Mouse (Mus musculus): ENCODE results near the gene Ctso.

The Ctso gene

GRCm38 (mm10) chr3:81961336-81961735 is 28.9 kb downstream of the Ctso start:
- DNase-seq = no peak

GRCm38 (mm10) chr3:81963768-81964167 is 31.4 kb downstream of the Ctso start:
- no peak for DNase-seq

GRCm38 (mm10) chr3:81964596-81964995 is 32.2 kb downstream of the Ctso start:
- no peak for DNase-seq

GRCm38 (mm10) chr3:81975607-81976006 is 43.2 kb downstream of the Ctso start:
- no peak for DNase-seq

DNA sequence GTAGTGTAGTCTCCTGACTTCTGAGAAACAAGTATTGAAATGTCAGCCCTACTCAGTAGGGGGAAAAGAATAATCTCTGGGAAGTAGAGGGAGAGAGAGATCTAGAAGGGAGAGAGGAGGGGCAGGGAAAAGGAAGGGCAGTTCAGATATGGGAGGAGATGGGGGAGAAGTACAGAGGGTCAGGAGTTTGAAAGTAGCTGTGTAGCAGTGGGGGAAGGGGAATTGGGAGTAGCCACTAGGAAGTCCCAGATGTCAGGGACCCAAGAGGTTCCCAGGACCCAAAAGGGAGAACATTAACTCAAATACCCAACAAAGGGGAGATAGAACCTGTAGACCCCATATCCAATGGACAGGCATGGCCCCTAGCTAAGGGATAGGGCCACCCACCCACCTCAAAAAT is 43.7 kb downstream of the Ctso start, which contains the start of gene Tdo2:
Gene Tdo2, minus strand, starts transcription at position 101 of the 400 bp plus-strand sequence.
- DNase-seq = no peak

DNA sequence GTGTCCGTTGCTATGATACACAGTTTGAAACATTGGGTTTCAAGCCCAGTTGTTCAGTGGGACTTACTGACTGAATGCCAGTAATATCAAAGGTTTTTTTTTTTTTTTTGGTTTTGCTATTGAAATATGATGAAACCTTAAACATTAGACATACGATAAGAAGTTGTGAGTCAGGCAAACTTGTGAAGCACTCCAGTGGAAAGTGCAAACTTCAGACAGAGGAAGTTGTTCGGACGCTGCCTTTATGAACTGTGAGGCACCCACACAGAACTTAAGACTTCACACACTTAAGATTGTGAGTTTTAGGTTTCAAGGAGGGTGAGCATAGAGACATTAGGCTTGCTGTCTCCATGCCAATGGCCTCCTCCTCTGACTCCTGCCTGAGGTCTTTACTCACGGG is 49.2 kb downstream of the Ctso start:
- DNase-seq = no peak

GRCm38 (mm10) chr3:81981990-81982389 is 49.6 kb downstream of the Ctso start, which contains the start of gene Asic5:
Gene Asic5 (plus strand): TSS chr3:81982290.
- no peak for DNase-seq

DNA sequence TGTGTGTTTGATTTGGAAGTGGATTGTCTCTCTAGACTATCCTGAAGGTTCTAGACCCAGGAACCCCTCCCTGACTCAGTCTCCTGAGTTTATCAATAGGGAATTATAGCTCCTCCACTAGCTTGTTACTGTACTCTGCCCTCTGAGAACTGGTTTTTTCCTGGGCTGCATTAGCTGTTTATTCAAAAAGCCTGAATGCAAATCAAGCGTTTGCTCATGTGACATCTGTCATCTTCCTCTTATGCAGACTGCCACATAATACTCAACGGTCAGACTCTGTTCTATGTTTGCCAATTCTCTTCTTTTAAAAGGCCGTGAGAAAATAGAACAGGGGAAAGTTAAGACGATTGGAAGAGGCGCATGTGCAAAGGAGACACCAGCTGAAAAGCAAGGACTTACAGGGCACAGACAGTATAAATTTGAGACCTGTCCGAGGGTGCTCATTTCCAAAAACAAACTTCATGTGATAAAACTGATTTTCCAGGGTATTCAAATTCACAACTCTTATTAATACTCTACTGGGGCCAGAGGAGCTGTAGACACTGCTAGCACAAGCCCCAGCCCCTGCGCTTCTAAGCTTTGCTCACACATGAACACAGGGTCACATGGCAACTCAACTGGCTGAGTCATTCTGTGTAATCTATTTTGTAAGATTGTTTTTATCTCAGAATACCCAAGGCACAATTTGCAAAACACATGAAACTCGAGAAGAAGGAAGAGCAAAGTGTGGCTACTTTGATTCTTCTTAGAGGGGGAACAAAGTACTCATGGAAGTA is 50.9 kb downstream of the Ctso start:
- DNase-seq = no peak

- no peak for DNase-seq
These were observed 52.7 kb downstream of the Ctso start for GRCm38 (mm10) chr3:81985100-81985499.

DNA sequence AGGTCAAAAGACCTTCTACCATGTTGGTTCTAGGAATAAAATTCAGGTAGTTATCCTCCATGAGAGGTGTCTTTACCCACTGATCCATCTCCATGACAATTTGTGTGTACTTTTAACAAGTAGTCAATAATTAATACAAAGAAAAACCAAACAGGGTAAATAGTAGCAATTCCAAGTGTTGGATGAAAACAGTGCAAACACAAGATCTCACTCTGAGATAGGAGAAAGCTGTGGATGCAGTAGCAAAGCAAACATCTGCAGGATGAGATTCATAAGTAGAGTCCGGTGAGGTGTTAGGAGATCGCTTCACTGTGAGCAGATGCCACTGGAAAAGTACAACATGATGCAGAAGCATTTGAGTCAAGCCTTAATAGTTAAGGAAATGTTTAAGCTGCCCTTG is 53.7 kb downstream of the Ctso start:
- no peak for DNase-seq

DNA sequence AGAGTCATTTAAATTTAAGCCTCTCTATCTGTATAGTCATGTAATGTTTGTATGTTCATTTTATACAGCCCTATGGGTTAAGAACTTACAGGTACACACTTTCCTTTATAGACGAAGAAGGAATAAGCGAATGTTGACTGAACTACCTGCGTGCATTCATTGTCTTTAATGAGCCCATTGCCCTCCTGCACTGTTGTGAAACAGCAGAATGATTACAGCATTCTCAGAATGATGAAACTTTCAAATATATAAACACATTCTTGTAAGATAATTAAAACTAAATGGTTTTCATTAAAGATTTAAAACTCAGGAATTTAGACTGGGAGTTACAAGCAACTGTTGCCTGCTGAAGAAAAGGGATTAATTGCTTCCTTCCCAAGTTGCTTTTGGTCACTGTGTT is 55.2 kb downstream of the Ctso start:
- no peak for DNase-seq

- DNase-seq = no peak
These were observed 57.3 kb downstream of the Ctso start for GRCm38 (mm10) chr3:81989692-81990141.

GRCm38 (mm10) chr3:81990531-81990930 is 58.1 kb downstream of the Ctso start:
- DNase-seq = no peak

- no peak for DNase-seq
These were observed 63.0 kb downstream of the Ctso start for GRCm38 (mm10) chr3:81995371-81995770.

DNA sequence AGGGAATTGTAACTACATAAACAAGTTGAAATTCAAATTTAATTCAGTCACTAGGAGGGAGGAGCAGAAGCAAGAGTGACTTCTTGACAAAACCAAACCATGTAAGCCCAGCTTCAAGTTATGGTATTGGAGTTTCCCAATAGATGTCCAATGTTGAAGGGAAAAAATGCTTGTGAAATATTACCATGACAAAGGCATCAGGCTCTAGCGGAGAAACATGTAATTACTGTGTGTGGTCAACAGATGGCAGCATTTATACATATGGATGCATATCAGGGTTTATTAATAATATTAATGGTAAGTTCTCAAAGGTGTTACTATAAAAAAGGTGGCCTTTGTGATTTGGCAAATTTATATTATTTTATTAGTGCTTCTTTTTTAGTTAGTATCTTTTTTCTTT is 63.6 kb downstream of the Ctso start:
- no peak for DNase-seq
